Mouse (Mus musculus) limb, embryonic 12.5 days (tissue): Measurements from ENCODE around the gene Med1. TPM values are rescaled to one million over a fixed set of nuclear protein-coding genes. Genes with fewer than 3 reads are reported as not detected.
"Not testable (repeated sequence)": the region's sequence is repeated elsewhere in the genome, so short reads cannot be mapped to it uniquely, and the experiment has no call there.

Experiments
- ATAC-seq: fragments of 200-750 bp; cut with Nextera tagmentation; 2 replicates; pipeline ENCODE4 v1.8.0; 2017; ENCODE audit warnings: low read depth, moderate TSS enrichment; ENCODE audit not compliant: insufficient number of reproducible peaks, insufficient read depth, low FRiP score, low TSS enrichment
- H3K27ac ChIP-seq: fragments of 300-500 bp; sonication (generic); 2 replicates; pipeline ENCODE4 v1.5.1; 2016; ENCODE audit warnings: mild to moderate bottlenecking, moderate library complexity
- H3K27me3 ChIP-seq: fragments of 300-500 bp; sonication (generic); 2 replicates; pipeline ENCODE4 v1.6.1; 2016; ENCODE audit warnings: mild to moderate bottlenecking, moderate library complexity
- H3K36me3 ChIP-seq: fragments of 300-500 bp; sonication (generic); 2 replicates; pipeline ENCODE4 v1.6.1; 2016; ENCODE audit warnings: mild to moderate bottlenecking, moderate library complexity
- H3K4me1 ChIP-seq: fragments of 300-500 bp; sonication (generic); replicated peaks from 2 replicates; pipeline ENCODE4 v1.6.1; 2016
- H3K4me2 ChIP-seq: fragments of 300-500 bp; sonication (generic); 2 replicates; pipeline ENCODE4 v1.6.1; 2016; ENCODE audit warnings: mild to moderate bottlenecking, moderate library complexity
- H3K4me3 ChIP-seq: fragments of 300-500 bp; sonication (generic); replicated peaks from 2 replicates; pipeline ENCODE4 v1.5.1; 2016; ENCODE audit warnings: mild to moderate bottlenecking
- H3K9ac ChIP-seq: fragments of 300-500 bp; sonication (generic); replicated peaks from 2 replicates; pipeline ENCODE4 v1.6.1; 2016; ENCODE audit warnings: mild to moderate bottlenecking, moderate library complexity
- H3K9me3 ChIP-seq: fragments of 300-500 bp; sonication (generic); 2 replicates; pipeline ENCODE4 v1.6.1; 2016; ENCODE audit warnings: mild to moderate bottlenecking, moderate library complexity
- WGBS: fragments of 180-500 bp; shearing (Covaris S2); methylation state at CpG from one replicate; pipeline ENCODE4 v1.1.7; 2016; 5-methylcytosine and 5-hydroxymethylcytosine counted together
- polyA plus RNA-seq: library from polyadenylated mRNA; unstranded; fragments of >200 nt; fragmentation: Nextera tagmentation; extraction: Ambion mirVana; gene quantifications from 2 replicates; pipeline ENCODE4 v1.2.1, GENCODE M21; 2016

Med1 gene
- polyA plus RNA-seq = 75.3 and 80.1 TPM in 2 replicates

- peak; percentile 95 for ATAC-seq
- Histone ChIP-seq H3K36me3 (peaks cover 31% of the 10 kb centered on the region), H3K4me1 (peaks cover 13% of the 10 kb centered on the region), H3K9ac (peak within 1 kb of the TSS; percentile 89), H3K9me3 (no peaks in the 10 kb centered on the region), H3K4me2 (peak within 1 kb of the TSS; percentile 82), H3K4me3 (peak within 1 kb of the TSS; percentile 67), H3K27ac (peak within 1 kb of the TSS; percentile 91), H3K27me3 (no peaks in the 10 kb centered on the region)
- 1% methylated on average over 52 of the region's 53 CpGs for WGBS
Measured at GRCm38 (mm10) chr11:98192901-98193805, at the start of gene Med1. TSS of gene Med1 (minus strand) at chr11:98193293.

DNA sequence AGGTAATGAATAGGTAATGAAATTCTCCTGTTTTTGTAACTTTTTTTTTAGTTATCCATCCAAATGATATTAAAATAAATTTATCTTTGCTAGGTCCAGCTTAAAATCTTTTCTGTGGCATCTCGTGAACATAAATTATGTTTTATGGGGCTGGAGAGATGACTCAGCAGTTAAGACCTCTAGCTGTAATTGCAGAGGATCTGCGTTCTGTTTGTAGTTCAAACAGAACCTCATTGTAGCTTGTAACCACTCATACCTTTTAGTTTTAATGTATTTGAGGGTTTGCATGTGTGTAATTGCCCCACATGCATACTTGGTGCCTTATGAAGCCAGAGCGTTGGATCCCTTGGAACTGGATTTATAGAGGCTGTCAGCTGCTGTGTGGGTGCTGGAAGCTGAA, 45.9 kb upstream of the Med1 start:
- no peak overlapping the region for H3K9ac ChIP-seq
- H3K27me3 ChIP-seq = no peaks in the 10 kb centered on the region
- WGBS = 73% methylated on average over 3 of the region's 3 CpGs
- H3K4me1 ChIP-seq = no peaks in the 10 kb centered on the region
- H3K36me3 ChIP-seq = peaks cover 83% of the 10 kb centered on the region
- no peak overlapping the region for H3K4me3 ChIP-seq
- no peak for ATAC-seq
- H3K4me2 ChIP-seq = no peak overlapping the region
- no peaks in the 10 kb centered on the region for H3K9me3 ChIP-seq
- no peak overlapping the region for H3K27ac ChIP-seq

DNA sequence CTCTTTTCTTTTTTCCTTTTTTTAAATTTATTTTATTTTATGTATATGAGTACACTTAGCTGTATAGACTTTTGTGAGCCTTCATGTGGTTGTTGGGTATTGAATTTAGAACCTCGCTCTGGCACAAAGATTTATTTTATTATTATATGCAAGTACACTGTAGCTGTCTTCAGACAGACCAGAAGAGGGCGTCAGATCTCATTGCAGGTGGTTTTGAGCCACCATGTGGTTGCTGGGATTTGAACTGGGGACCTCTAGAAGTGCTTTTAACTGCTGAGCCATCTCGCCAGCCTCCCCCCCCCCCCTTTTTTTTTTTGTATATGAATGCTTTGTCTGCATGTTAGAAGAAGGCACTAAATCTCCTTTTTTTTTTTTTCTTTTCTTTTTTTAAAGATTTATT, 45.3 kb upstream of the Med1 start:
- H3K9me3 ChIP-seq = no peaks in the 10 kb centered on the region
- H3K4me3 ChIP-seq = no peak overlapping the region
- peaks cover 81% of the 10 kb centered on the region for H3K36me3 ChIP-seq
- no peak overlapping the region for H3K9ac ChIP-seq
- 82% methylated on average over 3 of the region's 3 CpGs for WGBS
- H3K27ac ChIP-seq = no peak overlapping the region
- H3K4me2 ChIP-seq = no peak overlapping the region
- no peak for ATAC-seq
- no peaks in the 10 kb centered on the region for H3K27me3 ChIP-seq
- H3K4me1 ChIP-seq = no peaks in the 10 kb centered on the region

DNA sequence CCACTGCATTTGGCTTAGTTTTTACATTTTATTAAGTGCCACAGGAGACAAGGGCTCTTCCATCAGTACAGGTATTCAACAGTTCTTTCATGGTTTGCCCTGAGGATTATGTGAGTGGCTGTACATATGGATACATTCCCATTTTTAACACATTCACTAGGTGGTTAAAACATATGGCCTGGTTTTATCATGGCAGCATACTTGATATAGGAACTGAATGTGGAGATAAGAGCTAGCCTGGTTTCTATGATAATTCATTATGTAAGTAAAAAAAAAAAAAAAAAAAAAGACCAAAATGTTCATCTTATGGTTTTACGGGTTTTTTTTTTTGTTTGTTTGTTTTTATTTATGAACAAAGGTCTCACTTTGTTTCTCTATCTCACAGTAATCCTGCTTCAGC, 33.3 kb upstream of the Med1 start:
- Histone ChIP-seq H3K4me1 (no peaks in the 10 kb centered on the region), H3K4me3 (no peak overlapping the region), H3K36me3 (peaks cover 82% of the 10 kb centered on the region), H3K9ac (no peak overlapping the region), H3K27me3 (no peaks in the 10 kb centered on the region), H3K4me2 (no peak overlapping the region), H3K27ac (no peak overlapping the region), H3K9me3 (no peaks in the 10 kb centered on the region)
- whole genome bisulfite sequencing = 100% methylated on average over 1 of the region's 1 CpGs
- no peak for ATAC-seq

DNA sequence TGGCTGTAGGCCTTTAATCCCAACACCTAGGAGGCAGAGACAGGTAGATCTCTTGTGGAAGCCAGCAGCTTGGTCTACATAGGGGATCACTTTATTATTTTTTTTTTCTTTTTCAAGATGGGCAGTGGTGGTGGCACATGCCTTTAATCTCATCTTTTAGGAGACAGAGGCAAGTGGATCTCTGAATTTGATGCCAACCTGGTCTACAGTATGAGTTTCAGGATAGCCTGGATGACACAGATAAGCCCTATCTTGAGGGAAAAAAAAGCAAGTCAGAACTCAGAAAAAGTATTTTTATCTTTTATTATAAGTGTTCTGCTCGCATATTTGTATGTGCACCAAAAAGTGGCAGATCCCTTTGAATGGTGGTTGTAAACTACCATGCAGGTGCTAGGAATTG, 20.2 kb upstream of the Med1 start:
- ATAC-seq = no peak
- WGBS = 97% methylated on average over 1 of the region's 1 CpGs
- Histone ChIP-seq H3K27me3 (no peaks in the 10 kb centered on the region), H3K4me1 (no peaks in the 10 kb centered on the region), H3K9me3 (no peaks in the 10 kb centered on the region), H3K27ac (no peak overlapping the region), H3K4me3 (no peak overlapping the region), H3K9ac (no peak overlapping the region), H3K36me3 (peaks cover 88% of the 10 kb centered on the region), H3K4me2 (no peak overlapping the region)

DNA sequence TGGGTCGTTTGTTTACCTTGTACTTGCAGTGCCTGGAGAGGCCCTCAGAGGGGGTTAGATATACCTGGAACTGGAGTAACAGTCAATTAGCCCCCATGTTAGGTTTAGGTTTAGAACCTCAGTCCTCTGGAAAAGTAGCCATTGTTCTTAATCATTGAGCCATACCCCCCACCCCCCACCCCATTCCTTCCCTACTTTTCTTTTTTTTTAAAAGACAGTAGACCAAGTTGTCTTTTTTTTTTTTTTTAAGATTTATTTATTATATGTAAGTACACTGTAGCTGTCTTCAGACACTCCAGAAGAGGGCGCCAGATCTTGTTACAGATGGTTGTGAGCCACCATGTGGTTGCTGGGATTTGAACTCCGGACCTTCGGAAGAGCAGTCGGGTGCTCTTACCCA, 16.6 kb upstream of the Med1 start:
- not testable (repeated sequence) for H3K9me3 ChIP-seq, H3K4me3 ChIP-seq, H3K4me1 ChIP-seq, ATAC-seq, H3K4me2 ChIP-seq, H3K27me3 ChIP-seq, H3K9ac ChIP-seq, H3K27ac ChIP-seq
- 91% methylated on average over 5 of the region's 5 CpGs for WGBS
- H3K36me3 ChIP-seq = peaks cover 80% of the 10 kb centered on the region

DNA sequence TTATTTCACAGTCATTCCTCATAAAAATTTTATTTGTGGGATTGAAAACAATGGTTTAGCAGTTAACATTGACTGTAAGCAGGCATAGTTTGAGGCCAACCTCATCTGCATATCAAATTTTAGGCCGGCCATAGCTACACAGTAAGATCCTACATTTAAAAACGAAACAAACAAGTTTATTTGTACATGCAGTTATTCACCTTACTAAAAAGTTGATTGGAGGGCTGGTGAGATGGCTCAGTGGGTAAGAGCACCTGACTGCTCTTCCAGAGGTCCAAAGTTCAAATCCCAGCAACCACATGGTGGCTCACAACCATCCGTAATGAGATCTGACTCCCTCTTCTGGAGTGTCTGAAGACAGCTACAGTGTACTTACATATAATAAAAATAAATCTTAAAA, 13.2 kb upstream of the Med1 start:
- H3K9ac ChIP-seq, ATAC-seq, H3K27me3 ChIP-seq, H3K9me3 ChIP-seq, H3K27ac ChIP-seq: not testable (repeated sequence)
- Histone ChIP-seq H3K36me3 (peaks cover 49% of the 10 kb centered on the region), H3K4me2 (peak overlapping the region; percentile 48), H3K4me3 (peak overlapping the region; percentile 22), H3K4me1 (peaks cover 11% of the 10 kb centered on the region)
- 88% methylated on average over 3 of the region's 3 CpGs for WGBS

DNA sequence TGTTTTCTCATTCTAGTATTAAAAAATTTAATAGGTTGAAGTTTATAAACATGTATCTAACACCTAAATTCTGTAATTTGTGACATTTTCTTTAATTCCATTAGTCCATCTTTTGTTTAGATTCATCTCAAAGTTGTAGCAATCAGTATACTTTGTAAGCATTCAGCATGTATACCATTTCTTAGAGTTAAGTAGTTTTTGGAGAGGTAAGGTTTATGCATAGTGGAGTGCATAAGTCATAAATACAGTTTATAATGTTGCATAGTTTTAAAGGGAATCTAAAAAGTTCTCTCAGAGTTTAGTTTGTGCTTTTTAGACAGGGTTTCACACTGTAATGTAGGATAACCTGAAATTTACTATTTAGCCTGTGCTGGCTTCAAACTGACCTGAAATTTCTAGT, 12.4 kb upstream of the Med1 start:
- ATAC-seq = no peak
- H3K4me2 ChIP-seq = peak overlapping the region; percentile 92
- H3K36me3 ChIP-seq = peaks cover 41% of the 10 kb centered on the region
- H3K9ac ChIP-seq = no peak overlapping the region
- no peak overlapping the region for H3K27ac ChIP-seq
- H3K4me3 ChIP-seq = peak overlapping the region; percentile 19; the same call in 1 of the 2 replicates
- H3K27me3 ChIP-seq = no peaks in the 10 kb centered on the region
- H3K9me3 ChIP-seq = no peaks in the 10 kb centered on the region
- peaks cover 11% of the 10 kb centered on the region for H3K4me1 ChIP-seq

GRCm38 (mm10) chr11:98203931-98204421, 10.9 kb upstream of the Med1 start:
- H3K27ac ChIP-seq = peak overlapping the region; percentile 100

GRCm38 (mm10) chr11:98203351-98203911, 10.3 kb upstream of the Med1 start:
- Histone ChIP-seq H3K4me3 (peak overlapping the region; percentile 84), H3K36me3 (peaks cover 21% of the 10 kb centered on the region), H3K4me2 (peak overlapping the region; percentile 92), H3K9ac (peak overlapping the region; percentile 99), H3K27ac (peak overlapping the region; percentile 100), H3K27me3 (no peaks in the 10 kb centered on the region), H3K9me3 (no peaks in the 10 kb centered on the region), H3K4me1 (peaks cover 11% of the 10 kb centered on the region)
- WGBS = under 1% methylated on average over 37 of the region's 37 CpGs
- no peak for ATAC-seq

More at GRCm38 (mm10) chr11:98203931-98204421, 10.9 kb upstream of the Med1 start:
- H3K4me3 ChIP-seq = peak overlapping the region; percentile 84
- peaks cover 27% of the 10 kb centered on the region for H3K36me3 ChIP-seq
- under 1% methylated on average over 16 of the region's 16 CpGs for WGBS
- no peaks in the 10 kb centered on the region for H3K27me3 ChIP-seq
- ATAC-seq = no peak
- no peaks in the 10 kb centered on the region for H3K9me3 ChIP-seq
- peaks cover 11% of the 10 kb centered on the region for H3K4me1 ChIP-seq
- H3K9ac ChIP-seq = peak overlapping the region; percentile 99
- peak overlapping the region; percentile 92 for H3K4me2 ChIP-seq

- peak; percentile 87 for ATAC-seq
- H3K4me1 ChIP-seq = peaks cover 11% of the 10 kb centered on the region
- peak within 1 kb of the TSS; percentile 100 for H3K27ac ChIP-seq
- H3K9ac ChIP-seq = peak within 1 kb of the TSS; percentile 99
- peak within 1 kb of the TSS; percentile 92 for H3K4me2 ChIP-seq
- H3K9me3 ChIP-seq = no peaks in the 10 kb centered on the region
- peak within 1 kb of the TSS; percentile 84 for H3K4me3 ChIP-seq
- no peaks in the 10 kb centered on the region for H3K27me3 ChIP-seq
- WGBS = under 1% methylated on average over 59 of the region's 63 CpGs
- peaks cover 15% of the 10 kb centered on the region for H3K36me3 ChIP-seq
Measured at GRCm38 (mm10) chr11:98202641-98203350, 9.7 kb upstream of the Med1 start, which contains the start of gene Cdk12. TSS of gene Cdk12 (plus strand) at chr11:98203059.
